Mouse (Mus musculus) E14TG2a.4 (cell line): ENCODE measurements around the gene Map3k4.

Experiments
- CTCF ChIP-seq: conservative IDR thresholded peaks from 2 replicates; pipeline ENCODE4 v1.5.1; 2014; ENCODE audit warnings: low read length
- NANOG ChIP-seq: IDR thresholded peaks from 2 replicates; pipeline ENCODE4 v1.6.1; 2014; ENCODE audit warnings: borderline replicate concordance, low read length, mixed read lengths
- POU5F1 ChIP-seq: IDR thresholded peaks from 2 replicates; pipeline ENCODE4 v1.6.1; 2014; ENCODE audit warnings: low read length, borderline replicate concordance

DNA sequence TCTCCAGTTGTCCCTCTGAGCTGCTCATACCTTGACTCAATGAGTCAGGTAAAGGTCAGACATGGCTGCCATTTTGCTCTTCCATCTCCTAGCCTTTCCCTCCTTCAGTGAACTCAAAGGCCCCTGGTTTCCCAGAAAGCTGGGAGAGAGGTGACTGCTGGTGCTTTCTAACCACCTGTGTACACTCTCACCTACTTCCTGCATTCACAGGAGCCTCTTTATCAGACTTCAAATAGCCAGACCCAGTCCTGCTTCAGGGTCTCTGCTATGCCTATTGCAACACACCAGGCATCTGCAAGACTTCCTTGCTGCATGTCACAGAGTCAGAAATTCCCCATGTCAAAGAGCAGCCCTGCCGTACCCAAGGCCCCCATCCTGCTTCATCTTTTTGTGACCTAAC lies 28.9 kb upstream of the Map3k4 start:
- no peak for TF ChIP-seq CTCF
- TF ChIP-seq POU5F1: no peak
- no peak for TF ChIP-seq NANOG
